Mouse (Mus musculus) lung, postnatal 0 days (tissue): Measurements from ENCODE around the gene Cfap99. TPM values are rescaled to one million over a fixed set of nuclear protein-coding genes. Genes with fewer than 3 reads are reported as not detected.

Experiments
- ATAC-seq: fragments of 200-750 bp; cut with Nextera tagmentation; 2 replicates; pipeline ENCODE4 v1.8.0; 2017; ENCODE audit warnings: moderate library complexity
- DNase-seq: peaks from one replicate; pipeline ENCODE4 v3.0.0-alpha.2; 2016; ENCODE audit warnings: low spot score
- H3K27ac ChIP-seq: fragments of 300-500 bp; sonication (generic); 2 replicates; pipeline ENCODE4 v1.5.1; 2014; ENCODE audit warnings: antibody characterized with exemption, mild to moderate bottlenecking, low read length, mixed read lengths
- H3K27me3 ChIP-seq: fragments of 300-500 bp; sonication (generic); replicated peaks from 2 replicates; pipeline ENCODE4 v1.6.1; 2014; ENCODE audit warnings: low read length, mixed read lengths; ENCODE audit not compliant: insufficient read depth
- H3K36me3 ChIP-seq: fragments of 300-500 bp; sonication (generic); 2 replicates; pipeline ENCODE4 v1.6.1; 2014; ENCODE audit warnings: low read length, mixed read lengths; ENCODE audit not compliant: insufficient read depth
- H3K4me1 ChIP-seq: fragments of 300-500 bp; sonication (generic); 2 replicates; pipeline ENCODE4 v1.6.1; 2014; ENCODE audit warnings: antibody characterized with exemption, low read depth, low read length, mixed read lengths; ENCODE audit not compliant: insufficient read depth
- H3K4me2 ChIP-seq: fragments of 300-500 bp; sonication (generic); replicated peaks from 2 replicates; pipeline ENCODE4 v1.6.1; 2014; ENCODE audit warnings: low read depth, mild to moderate bottlenecking, low read length, moderate library complexity, mixed read lengths
- H3K4me3 ChIP-seq: fragments of 300-500 bp; sonication (generic); 2 replicates; pipeline ENCODE4 v1.5.1; 2014; ENCODE audit warnings: low read depth, low read length
- H3K9ac ChIP-seq: fragments of 300-500 bp; sonication (generic); replicated peaks from 2 replicates; pipeline ENCODE4 v1.6.1; 2014; ENCODE audit warnings: low read depth, mild to moderate bottlenecking
- H3K9me3 ChIP-seq: fragments of 300-500 bp; sonication (generic); 2 replicates; pipeline ENCODE4 v1.6.1; 2016; ENCODE audit warnings: low read length, mixed read lengths
- CTCF ChIP-seq: IDR thresholded peaks from 2 replicates; pipeline ENCODE4 v1.5.1; 2016; ENCODE audit warnings: antibody characterized with exemption, mild to moderate bottlenecking
- EP300 ChIP-seq: IDR thresholded peaks from 2 replicates; pipeline ENCODE4 v1.6.1; 2016; ENCODE audit warnings: antibody characterized with exemption, mild to moderate bottlenecking, control low read depth
- WGBS: fragments of 180-500 bp; shearing (Covaris S2); extraction: QIAGEN DNeasy Blood & Tissue Kit; methylation state at CpG from one replicate; pipeline ENCODE4 v1.1.7; 2014; 5-methylcytosine and 5-hydroxymethylcytosine counted together
- polyA plus RNA-seq: library from polyadenylated mRNA; unstranded; fragments of >200 nt; fragmentation: Nextera tagmentation; extraction: Ambion mirVana; gene quantifications from 2 replicates; pipeline ENCODE4 v1.2.1, GENCODE M21; 2015

Gene Cfap99
- polyA plus RNA-seq, 1 experiment from 2014 or later, result 0.35 TPM

DNA sequence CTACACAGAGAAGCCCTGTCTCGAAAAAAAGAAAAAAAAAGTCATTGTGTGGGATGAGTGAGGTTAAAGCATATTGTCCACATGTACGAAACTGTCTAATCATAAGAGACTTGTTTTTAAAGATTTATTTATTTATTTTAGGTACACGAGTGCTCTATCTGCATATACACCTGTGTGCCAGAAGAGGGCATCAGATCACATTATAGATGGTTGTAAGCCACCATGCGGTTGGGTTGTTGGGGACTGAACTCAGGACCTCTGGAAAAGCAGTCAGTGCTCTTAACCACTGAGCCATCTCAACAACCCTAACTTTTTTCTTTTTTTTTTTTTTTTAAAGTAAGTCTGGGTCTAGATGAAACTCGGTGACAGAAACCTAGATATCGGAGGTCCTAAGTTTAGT lies 5.0 kb downstream of the Cfap99 start:
- DNase-seq, result no peak
- Histone ChIP-seq H3K27me3 (peaks cover 3% of the 10 kb centered on the region), H3K9me3 (no peaks in the 10 kb centered on the region), H3K4me3 (no peak overlapping the region), H3K27ac (no peak overlapping the region), H3K36me3 (no peaks in the 10 kb centered on the region), H3K9ac (no peak overlapping the region), H3K4me1 (no peaks in the 10 kb centered on the region), H3K4me2 (no peak overlapping the region)
- ATAC-seq, result no peak
- TF ChIP-seq EP300, result no peak
- peak; percentile 45 for TF ChIP-seq CTCF
- WGBS, result 73% methylated on average over 6 of the region's 6 CpGs

DNA sequence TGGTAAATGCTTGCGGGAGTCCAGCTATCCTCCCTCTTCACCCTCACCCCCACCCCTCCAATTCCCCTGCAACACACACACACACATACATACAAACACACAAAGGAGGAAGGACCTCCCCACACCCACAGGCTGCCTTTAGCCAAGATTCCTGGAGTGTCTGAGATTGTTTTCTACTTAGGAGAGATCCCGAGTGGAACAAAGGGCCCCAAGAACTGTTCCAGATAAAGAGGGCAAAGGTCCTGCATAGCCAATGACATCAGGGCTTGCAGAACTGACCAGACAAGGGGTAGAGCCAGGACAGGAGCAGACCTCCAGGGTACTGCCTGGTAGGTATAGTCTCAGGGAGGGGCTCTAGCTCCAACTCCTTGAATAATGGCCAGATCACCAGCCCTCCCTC lies 6.3 kb downstream of the Cfap99 start:
- 34% methylated on average over 2 of the region's 2 CpGs for WGBS
- ATAC-seq, result peak; percentile 33
- no peak overlapping the region for H3K4me2 ChIP-seq

GRCm38 (mm10) chr5:34295141-34295540 lies 6.7 kb downstream of the Cfap99 start:
- Histone ChIP-seq H3K4me2 (no peak overlapping the region), H3K4me3 (no peak overlapping the region), H3K4me1 (no peaks in the 10 kb centered on the region), H3K9me3 (no peaks in the 10 kb centered on the region), H3K27ac (no peak overlapping the region), H3K36me3 (no peaks in the 10 kb centered on the region), H3K27me3 (no peaks in the 10 kb centered on the region), H3K9ac (no peak overlapping the region)
- TF ChIP-seq CTCF (no peak), EP300 (no peak)
- DNase-seq, result no peak
- no peak for ATAC-seq
- WGBS, result 72% methylated on average over 2 of the region's 2 CpGs

More for the DNA sequence above, 6.3 kb downstream of the Cfap99 start:
- no peak for DNase-seq
- H3K27ac ChIP-seq, result no peak overlapping the region
- no peak overlapping the region for H3K9ac ChIP-seq
- H3K4me1 ChIP-seq, result no peaks in the 10 kb centered on the region
- no peaks in the 10 kb centered on the region for H3K9me3 ChIP-seq
- H3K4me3 ChIP-seq, result no peak overlapping the region
- no peaks in the 10 kb centered on the region for H3K27me3 ChIP-seq
- H3K36me3 ChIP-seq, result no peaks in the 10 kb centered on the region
- no peak for TF ChIP-seq EP300
- no peak for TF ChIP-seq CTCF

- Histone ChIP-seq H3K4me1 (no peaks in the 10 kb centered on the region), H3K9me3 (no peaks in the 10 kb centered on the region), H3K27ac (no peak overlapping the region), H3K36me3 (no peaks in the 10 kb centered on the region), H3K27me3 (no peaks in the 10 kb centered on the region), H3K4me2 (no peak overlapping the region), H3K9ac (no peak overlapping the region), H3K4me3 (no peak overlapping the region)
- ATAC-seq, result no peak
- 43% methylated on average over 4 of the region's 4 CpGs for WGBS
- DNase-seq, result no peak
- TF ChIP-seq CTCF (no peak), EP300 (no peak)
Measured at GRCm38 (mm10) chr5:34298061-34298460, 9.7 kb downstream of the Cfap99 start.

DNA sequence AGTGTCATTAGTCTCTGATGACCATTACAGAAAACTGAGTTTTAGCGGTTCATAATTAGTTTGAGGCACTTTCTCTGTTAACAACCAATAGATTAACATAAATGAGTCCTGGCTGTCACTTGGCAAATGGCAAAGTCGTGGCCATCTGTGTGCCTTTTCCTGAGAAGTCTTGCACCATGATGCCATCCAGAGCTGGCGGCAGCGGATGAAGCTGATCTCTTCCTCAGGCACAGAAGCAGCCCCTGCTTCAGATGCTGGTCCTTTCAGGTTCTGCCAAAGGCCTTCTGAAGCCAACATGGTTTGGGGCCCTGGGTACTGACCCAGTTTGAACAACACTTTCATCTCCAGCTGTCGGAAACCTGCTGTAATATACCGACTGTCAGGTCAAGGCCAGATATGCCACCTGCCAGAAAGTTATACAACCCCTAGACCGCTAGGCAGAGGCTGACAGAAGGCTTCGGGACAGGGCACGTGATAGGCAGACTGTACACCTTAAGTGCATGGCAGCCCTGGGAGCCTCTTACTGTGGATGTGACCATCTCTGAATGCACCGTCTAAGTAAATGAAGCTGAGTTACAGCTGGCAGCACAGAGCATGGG lies 10.6 kb downstream of the Cfap99 start:
- Histone ChIP-seq H3K9ac (no peak overlapping the region), H3K9me3 (no peaks in the 10 kb centered on the region), H3K36me3 (no peaks in the 10 kb centered on the region), H3K4me1 (no peaks in the 10 kb centered on the region), H3K4me2 (no peak overlapping the region), H3K27ac (no peak overlapping the region), H3K4me3 (no peak overlapping the region), H3K27me3 (no peaks in the 10 kb centered on the region)
- 76% methylated on average over 10 of the region's 10 CpGs for WGBS
- no peak for DNase-seq
- no peak for ATAC-seq
- TF ChIP-seq EP300 (no peak), CTCF (no peak)

GRCm38 (mm10) chr5:34302377-34302776 lies 14.0 kb downstream of the Cfap99 start:
- no peak overlapping the region for H3K27ac ChIP-seq
- TF ChIP-seq CTCF (no peak), EP300 (no peak)
- H3K36me3 ChIP-seq, result no peaks in the 10 kb centered on the region
- ATAC-seq (no peak), DNase-seq (no peak)
- no peak overlapping the region for H3K4me2 ChIP-seq
- no peaks in the 10 kb centered on the region for H3K4me1 ChIP-seq
- H3K4me3 ChIP-seq, result no peak overlapping the region
- H3K27me3 ChIP-seq, result no peaks in the 10 kb centered on the region
- 64% methylated on average over 7 of the region's 7 CpGs for WGBS
- no peak overlapping the region for H3K9ac ChIP-seq
- H3K9me3 ChIP-seq, result no peaks in the 10 kb centered on the region

GRCm38 (mm10) chr5:34309016-34309415 lies 20.6 kb downstream of the Cfap99 start:
- no peak for DNase-seq
- Histone ChIP-seq H3K4me3 (no peak overlapping the region), H3K9ac (no peak overlapping the region), H3K36me3 (no peaks in the 10 kb centered on the region), H3K27me3 (no peaks in the 10 kb centered on the region), H3K4me2 (no peak overlapping the region), H3K27ac (no peak overlapping the region), H3K4me1 (no peaks in the 10 kb centered on the region), H3K9me3 (no peaks in the 10 kb centered on the region)
- TF ChIP-seq CTCF (no peak), EP300 (no peak)
- 55% methylated on average over 3 of the region's 3 CpGs for WGBS
- ATAC-seq, result no peak
